Mouse (Mus musculus): Measurements from ENCODE around the gene Dcun1d3.

Gene Dcun1d3

GRCm38 (mm10) chr7:119872204-119872603 is 23.9 kb downstream of the Dcun1d3 start:
- DNase-seq: no peak

GRCm38 (mm10) chr7:119866136-119866535 is 30.0 kb downstream of the Dcun1d3 start:
- DNase-seq: no peak

- DNase-seq: no peak
Measured at GRCm38 (mm10) chr7:119864500-119864899, 31.6 kb downstream of the Dcun1d3 start.

- DNase-seq: no peak
Measured at GRCm38 (mm10) chr7:119862167-119862566, 33.9 kb downstream of the Dcun1d3 start.

- DNase-seq: peak; percentile 61
Measured at GRCm38 (mm10) chr7:119861335-119862091, 34.6 kb downstream of the Dcun1d3 start.

- DNase-seq: no peak
Measured at GRCm38 (mm10) chr7:119860971-119861334, 35.1 kb downstream of the Dcun1d3 start.

GRCm38 (mm10) chr7:119860554-119860953 is 35.5 kb downstream of the Dcun1d3 start:
- no peak for DNase-seq

- no peak for DNase-seq
Measured at GRCm38 (mm10) chr7:119860116-119860515, 36.0 kb downstream of the Dcun1d3 start.

GRCm38 (mm10) chr7:119859476-119859875 is 36.6 kb downstream of the Dcun1d3 start:
- DNase-seq: peak; percentile 29

GRCm38 (mm10) chr7:119855031-119855430 is 41.1 kb downstream of the Dcun1d3 start:
- DNase-seq: no peak

- no peak for DNase-seq
Measured at GRCm38 (mm10) chr7:119854362-119854761, 41.7 kb downstream of the Dcun1d3 start.

GRCm38 (mm10) chr7:119853186-119853585 is 42.9 kb downstream of the Dcun1d3 start:
- no peak for DNase-seq

GRCm38 (mm10) chr7:119852494-119852893 is 43.6 kb downstream of the Dcun1d3 start:
- no peak for DNase-seq

GRCm38 (mm10) chr7:119850737-119851136 is 45.4 kb downstream of the Dcun1d3 start:
- DNase-seq: peak; percentile 69

- DNase-seq: peak; percentile 83
Measured at GRCm38 (mm10) chr7:119849096-119849495, 47.0 kb downstream of the Dcun1d3 start.

- DNase-seq: no peak
Measured at GRCm38 (mm10) chr7:119847396-119847795, 48.7 kb downstream of the Dcun1d3 start.

GRCm38 (mm10) chr7:119845541-119845940 is 50.6 kb downstream of the Dcun1d3 start:
- no peak for DNase-seq

GRCm38 (mm10) chr7:119841820-119842449 is 54.2 kb downstream of the Dcun1d3 start:
- DNase-seq: no peak

GRCm38 (mm10) chr7:119835996-119836777 is 59.9 kb downstream of the Dcun1d3 start:
- DNase-seq: no peak

- no peak for DNase-seq
Measured at GRCm38 (mm10) chr7:119835371-119835770, 60.7 kb downstream of the Dcun1d3 start.

GRCm38 (mm10) chr7:119808723-119809122 is 87.4 kb downstream of the Dcun1d3 start:
- no peak for DNase-seq

GRCm38 (mm10) chr7:119807396-119807795 is 88.7 kb downstream of the Dcun1d3 start:
- DNase-seq: no peak
